Comparison of ENCODE assay signal across 8 mouse cellular contexts in the genomic region with DNA sequence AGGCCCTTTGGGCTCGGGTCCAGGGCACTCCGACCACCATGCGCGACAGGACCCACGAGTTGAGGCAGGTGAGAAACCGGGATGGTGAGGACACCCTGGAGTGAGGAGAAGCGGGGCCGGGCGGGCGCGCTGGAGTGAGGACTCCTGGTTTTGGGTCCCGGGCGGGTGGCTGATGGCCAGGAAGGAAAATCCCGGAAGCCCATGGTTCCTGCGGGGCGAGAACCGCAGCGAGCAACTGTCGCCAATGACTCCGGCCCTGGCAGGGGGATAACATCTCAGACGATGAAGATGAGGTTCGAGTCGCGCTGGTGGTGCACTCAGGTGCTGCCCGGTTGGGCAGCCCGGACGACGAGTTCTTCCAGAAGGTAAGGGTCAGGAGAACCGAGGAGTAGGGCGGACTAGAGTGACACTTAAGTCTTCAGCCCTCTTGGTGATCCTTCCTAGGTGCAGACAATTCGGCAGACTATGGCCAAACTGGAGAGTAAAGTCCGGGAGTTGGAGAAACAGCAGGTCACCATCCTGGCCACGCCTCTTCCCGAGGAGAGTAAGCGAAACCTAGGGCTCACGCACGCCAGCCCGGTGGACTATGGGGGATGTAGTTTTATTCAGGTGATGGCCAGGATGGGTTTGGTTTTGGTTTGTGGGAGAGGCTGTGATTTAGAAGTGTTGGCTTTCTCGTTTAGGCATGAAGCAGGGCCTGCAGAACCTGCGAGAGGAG. TPM values are rescaled to one million over a fixed set of nuclear protein-coding genes. Genes with fewer than 3 reads are reported as not detected.
A peak's percentile ranks its signal among the peaks of the same experiment; 100 is the strongest.
DNase-seq lines count a peak whose midpoint lies in the region; ATAC-seq and TF ChIP-seq lines count a peak whose summit lies in the region.

No protein-coding gene starts in this region.

- TF ChIP-seq RAD21 in MEL (IDR thresholded peaks at IDR 0.05; ENCODE audit: low read depth, low read length) = no peak

- peak overlapping the region; percentile 93 for H3K4me2 ChIP-seq in forebrain, embryonic 16.5 days (ENCODE audit: low read length)
- peak overlapping the region; percentile 90 for H3K4me2 ChIP-seq in lung, embryonic 14.5 days

- peak in 1 of 2 experiments; percentile 83; a peak in 2 of 4 replicates for TF ChIP-seq POLR2A in MEL (IDR thresholded peaks at IDR 0.05; ENCODE audit: control insufficient read depth in 1 of 2, insufficient read depth in 1 of 2, low read depth in 1 of 2, low read length in 2 of 2, poor library complexity in 1 of 2)

- intact Hi-C loops in heart, postnatal 25 days (cut with DNase I) = loop anchor here (2.0 kb wide), 1 partner anchor 33 kb away; no protein-coding TSS in a partner anchor

- no peak for TF ChIP-seq EP300 in MEL (IDR thresholded peaks at IDR 0.05; ENCODE audit: low read depth in 1 of 2, low read length in 2 of 2)

- peak overlapping the region; percentile 99 for H3K9ac ChIP-seq in MEL (ENCODE audit: control insufficient read depth, low read depth, low read length, poor library complexity, severe bottlenecking)
- peak overlapping the region; percentile 45 for H3K9ac ChIP-seq in forebrain, embryonic 16.5 days (replicated peaks; ENCODE audit: low read depth, low read length)
- peak overlapping the region; percentile 62 for H3K9ac ChIP-seq in lung, embryonic 14.5 days

- H3K9me3 ChIP-seq in MEL (replicated peaks; ENCODE audit: insufficient read depth, low read length) = no peaks in the 10 kb centered on the region
- H3K9me3 ChIP-seq in forebrain, embryonic 16.5 days (ENCODE audit: control insufficient read depth, low read length) = no peaks in the 10 kb centered on the region
- H3K9me3 ChIP-seq in lung, embryonic 14.5 days (ENCODE audit: low read depth, low read length) = no peaks in the 10 kb centered on the region

- peaks cover 7% of the 10 kb centered on the region; the same call in 1 of the 2 replicates for H3K79me2 ChIP-seq in MEL (ENCODE audit: control insufficient read depth, insufficient read depth, low read length, poor library complexity)

- 0 out of 4 replicates have a peak, but pooled peaks cover 0 to 10% of the 10 kb centered on the region in 2 experiments for H3K4me1 ChIP-seq in MEL (ENCODE audit: control insufficient read depth in 1 of 2, insufficient read depth in 2 of 2, low read length in 2 of 2)
- H3K4me1 ChIP-seq in forebrain, embryonic 16.5 days (replicated peaks; ENCODE audit: control insufficient read depth, insufficient read depth, low read length) = peaks cover 7% of the 10 kb centered on the region
- 0 out of 2 replicates have a peak, but pooled peaks cover 6% of the 10 kb centered on the region for H3K4me1 ChIP-seq in lung, embryonic 14.5 days (ENCODE audit: insufficient read depth)

- peak; percentile 49 for ATAC-seq in forebrain, embryonic 16.5 days
- peak; percentile 52 for ATAC-seq in lung, embryonic 14.5 days (ENCODE audit: insufficient read depth)
- peak; percentile 80 for ATAC-seq in neutrophil, adult 5-6 weeks (ENCODE audit: extremely low read depth, insufficient number of reproducible peaks, low FRiP score, poor library complexity, severe bottlenecking)

- DNase-seq in MEL (ENCODE audit: low read depth, low spot score) = peak; percentile 88
- peak; percentile 84 to 92 for DNase-seq in cerebellum, adult 18-20 months
- peak; percentile 74 for DNase-seq in heart, postnatal 25 days (ENCODE audit: low spot score)
- DNase-seq in layer of hippocampus, adult 18-20 months (ENCODE audit: low spot score in 2 of 2) = peak; percentile 73 to 83
- peak; percentile 87 for DNase-seq in lung, embryonic 14.5 days
- peak; percentile 85 for DNase-seq in testis, postnatal 14 days (ENCODE audit: low spot score)

- H3K4me3 ChIP-seq in MEL (ENCODE audit: control insufficient read depth in 1 of 2, insufficient read depth in 1 of 2, low read depth in 2 of 2, low read length in 2 of 2) = peak overlapping the region; percentile 78 to 92
- peak overlapping the region; percentile 71 for H3K4me3 ChIP-seq in forebrain, embryonic 16.5 days (replicated peaks; ENCODE audit: low read length)
- H3K4me3 ChIP-seq in lung, embryonic 14.5 days (ENCODE audit: low read depth, low read length) = peak overlapping the region; percentile 76

- no peak for TF ChIP-seq CTCF in MEL (IDR thresholded peaks at IDR 0.05 in 2 of 3, conservative IDR thresholded peaks at IDR 0.05 in 1 of 3; ENCODE audit: control insufficient read depth in 1 of 3, insufficient read depth in 1 of 3, low read depth in 2 of 3, low read length in 3 of 3, poor library complexity in 1 of 3, severe bottlenecking in 1 of 3)
- no peak for TF ChIP-seq CTCF in lung, embryonic 14.5 days (IDR thresholded peaks at IDR 0.05; ENCODE audit: low read depth)

- H3K27me3 ChIP-seq in MEL (ENCODE audit: control insufficient read depth in 1 of 2, insufficient read depth in 2 of 2, low read length in 2 of 2) = no peaks in the 10 kb centered on the region
- H3K27me3 ChIP-seq in forebrain, embryonic 16.5 days (replicated peaks; ENCODE audit: control insufficient read depth, insufficient read depth, low read length) = no peaks in the 10 kb centered on the region
- H3K27me3 ChIP-seq in lung, embryonic 14.5 days (ENCODE audit: insufficient read depth, low read length) = no peaks in the 10 kb centered on the region

- H3K36me3 ChIP-seq in MEL (ENCODE audit: control insufficient read depth in 1 of 2, insufficient read depth in 2 of 2, low read length in 2 of 2) = peaks cover 0 to 7% of the 10 kb centered on the region in 2 experiments; a peak in 1 of 4 replicates
- H3K36me3 ChIP-seq in forebrain, embryonic 16.5 days (ENCODE audit: control insufficient read depth, insufficient read depth) = no peaks in the 10 kb centered on the region
- peaks cover 31% of the 10 kb centered on the region for H3K36me3 ChIP-seq in lung, embryonic 14.5 days (ENCODE audit: insufficient read depth)

- peak overlapping the region; percentile 98 for H3K27ac ChIP-seq in MEL (ENCODE audit: control insufficient read depth, low read depth, low read length)
- H3K27ac ChIP-seq in forebrain, embryonic 16.5 days (ENCODE audit: low read length) = peak overlapping the region; percentile 80
- H3K27ac ChIP-seq in lung, embryonic 14.5 days (ENCODE audit: low read depth) = peak overlapping the region; percentile 91

- under 1% methylated on average over 40 of the region's 40 CpGs for WGBS in forebrain, embryonic 16.5 days
- WGBS in lung, embryonic 14.5 days = under 1% methylated on average over 40 of the region's 40 CpGs

TF ChIP-seq in MEL, 35 proteins besides CTCF, POLR2A, EP300 and RAD21 (continues in another document):
- 0 out of 2 replicates have a peak, but pooled peaks have one; percentile 25 for TF ChIP-seq USF1 (IDR thresholded peaks at IDR 0.05; ENCODE audit: low read depth, low read length)
- TF ChIP-seq TAL1 (IDR thresholded peaks at IDR 0.05; ENCODE audit: low read length) = no peak
- no peak for TF ChIP-seq GATA1 (IDR thresholded peaks at IDR 0.05; ENCODE audit: low read depth, low read length)
- peak; percentile 70 for TF ChIP-seq SIN3A (IDR thresholded peaks at IDR 0.05; ENCODE audit: low read length)

RNA-seq across cellular contexts. Expression of gene Stx1b, which starts 17.8 kb away (rescaled TPM):
- 0.03 and 0.15 TPM in 2 replicates for total RNA-seq in MEL (2012; rRNA removed)
- polyA plus RNA-seq in MEL (2012; ENCODE audit: insufficient read depth in 1 of 2, insufficient read length in 2 of 2, low read depth in 1 of 2, low replicate concordance in 2 of 2, missing spikeins in 1 of 2) = under 1 TPM in 1 of 2 experiments, not detected in 1; 0.56 TPM
- 37.9 and 50.8 TPM in 2 replicates for polyA plus RNA-seq in forebrain, embryonic 16.5 days (2015; fragmentation: Nextera tagmentation; extraction: Ambion mirVana)
- total RNA-seq in heart, postnatal 25 days (2021) = under 1 TPM; 0.39 to 0.42 TPM
- 100 to 1,000 TPM; 335 to 338 TPM for total RNA-seq in layer of hippocampus, adult 18-20 months (2021)
- 2.0 and 2.8 TPM in 2 replicates for polyA plus RNA-seq in lung, embryonic 14.5 days (2014; fragmentation: Nextera tagmentation; extraction: Ambion mirVana)
- not detected in 2 replicates for total RNA-seq in neutrophil, adult 5-6 weeks (2017)

RNA-seq across cellular contexts. Expression of gene Stx4a, which starts 18.1 kb away (rescaled TPM):
- total RNA-seq in MEL (2012; rRNA removed) = 44.4 and 47.8 TPM in 2 replicates
- polyA plus RNA-seq in MEL (2012; ENCODE audit: insufficient read depth in 1 of 2, insufficient read length in 2 of 2, low read depth in 1 of 2, low replicate concordance in 2 of 2, missing spikeins in 1 of 2) = 100 to 1,000 TPM in 1 of 2 experiments, not detected in 1; 121 TPM
- 17.8 and 22.2 TPM in 2 replicates for polyA plus RNA-seq in forebrain, embryonic 16.5 days (2015; fragmentation: Nextera tagmentation; extraction: Ambion mirVana)
- 10 to 100 TPM; 61.4 to 68.7 TPM for total RNA-seq in heart, postnatal 25 days (2021)
- total RNA-seq in layer of hippocampus, adult 18-20 months (2021) = 10 to 100 TPM; 65.6 to 68.6 TPM
- polyA plus RNA-seq in lung, embryonic 14.5 days (2014; fragmentation: Nextera tagmentation; extraction: Ambion mirVana) = 19.7 and 21.8 TPM in 2 replicates
- 93.0 and 99.9 TPM in 2 replicates for total RNA-seq in neutrophil, adult 5-6 weeks (2017)

RNA-seq across cellular contexts. Expression of gene Zfp646, which starts 33.9 kb away (rescaled TPM):
- total RNA-seq in MEL (2012; rRNA removed) = 30.1 and 35.8 TPM in 2 replicates
- 10 to 100 TPM in 1 of 2 experiments, not detected in 1; 38.2 TPM for polyA plus RNA-seq in MEL (2012; ENCODE audit: insufficient read depth in 1 of 2, insufficient read length in 2 of 2, low read depth in 1 of 2, low replicate concordance in 2 of 2, missing spikeins in 1 of 2)
- polyA plus RNA-seq in forebrain, embryonic 16.5 days (2015; fragmentation: Nextera tagmentation; extraction: Ambion mirVana) = 14.4 and 15.4 TPM in 2 replicates
- total RNA-seq in heart, postnatal 25 days (2021) = 10 to 100 TPM; 17.2 to 18.4 TPM
- 10 to 100 TPM; 34.6 to 35.9 TPM for total RNA-seq in layer of hippocampus, adult 18-20 months (2021)
- polyA plus RNA-seq in lung, embryonic 14.5 days (2014; fragmentation: Nextera tagmentation; extraction: Ambion mirVana) = 16.7 and 17.4 TPM in 2 replicates
- 93.1 and 93.5 TPM in 2 replicates for total RNA-seq in neutrophil, adult 5-6 weeks (2017)

RNA-seq across cellular contexts. Expression of gene Zfp668, which starts 34.5 kb away (rescaled TPM):
- 7.7 and 9.1 TPM in 2 replicates for total RNA-seq in MEL (2012; rRNA removed)
- polyA plus RNA-seq in MEL (2012; ENCODE audit: insufficient read depth in 1 of 2, insufficient read length in 2 of 2, low read depth in 1 of 2, low replicate concordance in 2 of 2, missing spikeins in 1 of 2) = 10 to 100 TPM in 1 of 2 experiments, not detected in 1; 15.6 TPM
- polyA plus RNA-seq in forebrain, embryonic 16.5 days (2015; fragmentation: Nextera tagmentation; extraction: Ambion mirVana) = 43.4 and 45.4 TPM in 2 replicates
- total RNA-seq in heart, postnatal 25 days (2021) = 1 to 10 TPM; 3.4 to 4.7 TPM
- 10 to 100 TPM; 20.9 to 25.7 TPM for total RNA-seq in layer of hippocampus, adult 18-20 months (2021)
- 16.6 and 19.4 TPM in 2 replicates for polyA plus RNA-seq in lung, embryonic 14.5 days (2014; fragmentation: Nextera tagmentation; extraction: Ambion mirVana)
- 6.2 and 12.5 TPM in 2 replicates for total RNA-seq in neutrophil, adult 5-6 weeks (2017)

RNA-seq across cellular contexts. Expression of gene Hsd3b7, which starts 41.8 kb away (rescaled TPM):
- 0.59 and 1.4 TPM in 2 replicates for total RNA-seq in MEL (2012; rRNA removed)
- under 1 TPM in 1 of 2 experiments, not detected in 1; 0.75 TPM for polyA plus RNA-seq in MEL (2012; ENCODE audit: insufficient read depth in 1 of 2, insufficient read length in 2 of 2, low read depth in 1 of 2, low replicate concordance in 2 of 2, missing spikeins in 1 of 2)
- 7.3 and 10.7 TPM in 2 replicates for polyA plus RNA-seq in forebrain, embryonic 16.5 days (2015; fragmentation: Nextera tagmentation; extraction: Ambion mirVana)
- total RNA-seq in heart, postnatal 25 days (2021) = 10 to 100 TPM; 15.4 to 16.0 TPM
- 1 to 10 TPM; 6.3 to 7.8 TPM for total RNA-seq in layer of hippocampus, adult 18-20 months (2021)
- polyA plus RNA-seq in lung, embryonic 14.5 days (2014; fragmentation: Nextera tagmentation; extraction: Ambion mirVana) = 13.6 and 18.3 TPM in 2 replicates
- total RNA-seq in neutrophil, adult 5-6 weeks (2017) = 4.4 and 4.5 TPM in 2 replicates

Comparison
In these comparisons a context has a peak if more than half of its experiments do, and no peak if none do; other contexts are left out.
1. Peak in every context shown above with its lines: DNase-seq, ATAC-seq, H3K4me3 ChIP-seq and H3K27ac ChIP-seq.
2. H3K9ac ChIP-seq: peak in every context shown above with its lines; median percentile 99 in MEL; 62 in lung, embryonic 14.5 days; 45 in forebrain, embryonic 16.5 days.
3. RNA of gene Stx1b, which starts 17.8 kb away (total RNA-seq): 335 to 338 TPM in layer of hippocampus, adult 18-20 months; 0.39 to 0.42 TPM in heart, postnatal 25 days, 0.03 to 0.15 TPM in MEL and not detected in neutrophil, adult 5-6 weeks; every median in the first group is over 100 times any median in the second.